Mouse (Mus musculus): ENCODE measurements around the gene B830017H08Rik. TPM values are rescaled to one million over a fixed set of nuclear protein-coding genes. Genes with fewer than 3 reads are reported as not detected.

The B830017H08Rik gene
- total and polyA plus RNA-seq, 3 experiments, result 0.08 TPM; not detected in 2

DNA sequence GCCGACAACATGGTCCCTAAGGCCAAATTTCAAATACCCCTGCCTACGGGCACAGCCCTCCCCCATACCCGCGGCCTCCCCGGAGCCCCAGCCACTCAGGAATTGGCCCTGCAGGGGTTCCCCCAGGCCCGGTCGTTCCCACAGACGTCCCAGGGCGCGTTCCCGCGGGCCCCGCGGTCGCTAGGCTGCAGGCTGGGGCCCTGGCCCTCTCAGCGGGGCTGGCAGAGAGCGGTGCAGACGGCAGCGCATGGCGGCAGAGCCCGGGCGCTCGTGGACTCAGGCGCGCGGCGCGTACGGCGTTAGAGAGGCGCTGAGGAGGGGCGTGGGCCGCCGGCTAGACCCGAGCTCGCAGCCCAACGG, 380 bp downstream of the B830017H08Rik start:
- in situ Hi-C loops (cut with MboI; ENCODE audit: low pct_ligation_motif_present, low pct_unique_long_range_greater_than_20kb, low sequenced_read_pairs), result no loop called here
- Histone ChIP-seq H3K4me1 (ENCODE audit: control insufficient read depth in 1 of 2, insufficient read depth in 2 of 2) (no peaks in the 10 kb centered on the region), H3K27ac (ENCODE audit: insufficient read depth, low read depth) (no peak overlapping the region), H3K27me3 (replicated peaks) (no peaks in the 10 kb centered on the region), H3K36me3 (replicated peaks in 1 of 2; ENCODE audit: control insufficient read depth in 1 of 2, insufficient read depth in 1 of 2, low read length in 1 of 2) (peaks cover 0 to 11% of the 10 kb centered on the region in 2 experiments), H3K79me2 (replicated peaks; ENCODE audit: control insufficient read depth, extremely low read depth, insufficient read depth, poor library complexity, severe bottlenecking) (no peaks in the 10 kb centered on the region), H3K4me2 (ENCODE audit: insufficient read depth, low read depth, poor library complexity, severe bottlenecking) (no peak overlapping the region), H3K9me3 (replicated peaks; ENCODE audit: low read length) (peaks cover 4% of the 10 kb centered on the region), H3K4me3 (replicated peaks in 1 of 3; ENCODE audit: low read depth in 2 of 3, low read length in 2 of 3, poor library complexity in 1 of 3) (no peak overlapping the region), H3K9ac (ENCODE audit: insufficient read depth, low read depth) (no peak overlapping the region)
- dilution Hi-C loops (cut with MboI; ENCODE audit: extremely low pct_ligation_motif_present, extremely low pct_unique_long_range_greater_than_20kb, low sequenced_read_pairs), result no loop called here
- TF ChIP-seq CTCF (conservative IDR thresholded peaks at IDR 0.05 in 1 of 2, IDR thresholded peaks at IDR 0.05 in 1 of 2; ENCODE audit: low read depth in 2 of 2, low read length in 2 of 2) (no peak), TBP (conservative IDR thresholded peaks at IDR 0.05; ENCODE audit: low read depth, low read length) (no peak), MAFK (IDR thresholded peaks at IDR 0.05; ENCODE audit: insufficient replicate concordance, low read length) (no peak), EP300 (IDR thresholded peaks at IDR 0.05; ENCODE audit: low read length) (no peak), CHD1 (IDR thresholded peaks at IDR 0.05; ENCODE audit: low read depth, low read length) (no peak), E2F4 (IDR thresholded peaks at IDR 0.05; ENCODE audit: insufficient replicate concordance, low read depth, low read length) (no peak), ETS1 (conservative IDR thresholded peaks at IDR 0.05; ENCODE audit: low read depth, low read length) (no peak), GABPA (IDR thresholded peaks at IDR 0.05; ENCODE audit: insufficient replicate concordance, low read depth, low read length) (no peak), USF1 (IDR thresholded peaks at IDR 0.05; ENCODE audit: low read depth, low read length) (no peak), ZC3H11A (IDR thresholded peaks at IDR 0.05; ENCODE audit: low read depth, low read length) (no peak), MAZ (IDR thresholded peaks at IDR 0.05; ENCODE audit: low read depth, low read length) (no peak), SMC3 (IDR thresholded peaks at IDR 0.05; ENCODE audit: low read depth, low read length) (no peak), UBTF (IDR thresholded peaks at IDR 0.05; ENCODE audit: low read depth, low read length) (no peak), HCFC1 (IDR thresholded peaks at IDR 0.05; ENCODE audit: low read depth, low read length) (no peak), ZNF384 (IDR thresholded peaks at IDR 0.05; ENCODE audit: low read depth, low read length) (no peak), ELF1 (IDR thresholded peaks at IDR 0.05; ENCODE audit: low read depth, low read length) (no peak)
- DNase-seq (ENCODE audit: extremely low read depth), result no peak

DNA sequence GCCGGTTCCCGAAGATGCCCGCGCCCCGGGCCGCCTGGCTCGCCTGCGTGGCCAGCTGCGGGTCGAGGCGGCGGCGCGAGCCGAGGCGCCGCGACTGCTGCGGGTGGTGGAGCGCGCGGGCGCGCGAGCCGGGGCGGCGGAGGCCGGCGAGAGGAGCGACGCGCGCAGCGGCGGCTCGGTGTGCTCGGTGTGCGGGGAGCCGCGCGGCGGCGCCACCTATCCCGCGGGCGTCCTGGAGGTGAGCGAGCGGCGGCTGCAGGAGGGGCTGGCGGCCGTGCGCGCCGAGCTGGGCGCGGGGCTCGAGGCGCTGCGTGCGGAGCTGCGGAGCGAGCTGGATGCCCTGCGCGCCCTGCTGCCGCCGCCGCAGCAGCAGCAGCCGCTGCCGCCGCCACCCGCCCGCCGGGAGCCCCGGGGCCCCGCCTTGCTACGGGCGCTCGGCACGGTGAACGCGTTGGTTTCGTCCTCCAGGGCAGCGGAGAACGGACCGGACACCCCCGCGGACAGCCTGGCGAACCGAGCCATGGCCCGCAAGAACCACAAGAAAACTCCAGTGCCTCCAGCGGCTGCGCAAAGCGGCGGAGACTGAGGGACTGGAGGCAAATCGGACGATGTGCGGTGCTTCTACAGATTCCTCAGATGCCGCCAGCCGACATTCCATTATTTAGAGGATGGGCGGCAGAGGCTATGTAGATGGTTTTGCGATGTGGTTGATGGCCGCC, 919 bp downstream of the B830017H08Rik start:
- H3K9ac ChIP-seq (ENCODE audit: insufficient read depth, low read depth), result no peak overlapping the region
- no peaks in the 10 kb centered on the region for H3K27me3 ChIP-seq (replicated peaks)
- DNase-seq (ENCODE audit: extremely low read depth), result no peak
- no peaks in the 10 kb centered on the region for H3K79me2 ChIP-seq (replicated peaks; ENCODE audit: control insufficient read depth, extremely low read depth, insufficient read depth, poor library complexity, severe bottlenecking)
- no peak overlapping the region for H3K4me3 ChIP-seq (replicated peaks in 1 of 3; ENCODE audit: low read depth in 2 of 3, low read length in 2 of 3, poor library complexity in 1 of 3)
- in situ Hi-C loops (cut with MboI; ENCODE audit: low pct_ligation_motif_present, low pct_unique_long_range_greater_than_20kb, low sequenced_read_pairs), result no loop called here
- no peak overlapping the region for H3K27ac ChIP-seq (ENCODE audit: insufficient read depth, low read depth)
- TF ChIP-seq ZKSCAN1 (IDR thresholded peaks at IDR 0.05; ENCODE audit: borderline replicate concordance, low read depth, low read length), result no peak
- TF ChIP-seq MAFK (IDR thresholded peaks at IDR 0.05; ENCODE audit: insufficient replicate concordance, low read length), result no peak
- TF ChIP-seq TBP (conservative IDR thresholded peaks at IDR 0.05; ENCODE audit: low read depth, low read length), result no peak
- TF ChIP-seq CTCF (conservative IDR thresholded peaks at IDR 0.05 in 1 of 2, IDR thresholded peaks at IDR 0.05 in 1 of 2; ENCODE audit: low read depth in 2 of 2, low read length in 2 of 2), result no peak
- TF ChIP-seq NELFE (IDR thresholded peaks at IDR 0.05; ENCODE audit: low read depth, low read length), result no peak
- TF ChIP-seq BHLHE40 (IDR thresholded peaks at IDR 0.05; ENCODE audit: low read depth, low read length), result no peak
- TF ChIP-seq JUND (conservative IDR thresholded peaks at IDR 0.05; ENCODE audit: low read depth, low read length), result no peak
- no peak for TF ChIP-seq MAZ (IDR thresholded peaks at IDR 0.05; ENCODE audit: low read depth, low read length)
- no peak for TF ChIP-seq NRF1 (IDR thresholded peaks at IDR 0.05; ENCODE audit: low read depth, low read length)
- TF ChIP-seq MYC (IDR thresholded peaks at IDR 0.05; ENCODE audit: low read depth, low read length), result no peak
- TF ChIP-seq ZNF384 (IDR thresholded peaks at IDR 0.05; ENCODE audit: low read depth, low read length), result no peak
- no peak for TF ChIP-seq MAX (IDR thresholded peaks at IDR 0.05; ENCODE audit: low read length)
- TF ChIP-seq IRF4 (IDR thresholded peaks at IDR 0.05; ENCODE audit: low read depth, low read length), result no peak
- TF ChIP-seq KAT2A (IDR thresholded peaks at IDR 0.05; ENCODE audit: insufficient replicate concordance, low read length), result no peak
- no peak for TF ChIP-seq RCOR1 (conservative IDR thresholded peaks at IDR 0.05; ENCODE audit: low read depth, low read length)
- no peak for TF ChIP-seq MEF2A (IDR thresholded peaks at IDR 0.05; ENCODE audit: borderline replicate concordance, low read depth, low read length)
- no peak for TF ChIP-seq SMC3 (IDR thresholded peaks at IDR 0.05; ENCODE audit: low read depth, low read length)
- no peaks in the 10 kb centered on the region for H3K4me1 ChIP-seq (ENCODE audit: control insufficient read depth in 1 of 2, insufficient read depth in 2 of 2)
- H3K9me3 ChIP-seq (replicated peaks; ENCODE audit: low read length), result peaks cover 4% of the 10 kb centered on the region
- H3K4me2 ChIP-seq (ENCODE audit: insufficient read depth, low read depth, poor library complexity, severe bottlenecking), result no peak overlapping the region
- peaks cover 0 to 16% of the 10 kb centered on the region in 2 experiments for H3K36me3 ChIP-seq (replicated peaks in 1 of 2; ENCODE audit: control insufficient read depth in 1 of 2, insufficient read depth in 1 of 2, low read length in 1 of 2)
- dilution Hi-C loops (cut with MboI; ENCODE audit: extremely low pct_ligation_motif_present, extremely low pct_unique_long_range_greater_than_20kb, low sequenced_read_pairs), result no loop called here
